Mouse (Mus musculus): ENCODE results near the gene Acta2. TPM values are rescaled to one million over a fixed set of nuclear protein-coding genes. Genes with fewer than 3 reads are reported as not detected.
A peak's percentile ranks its signal among the peaks of the same experiment; 100 is the strongest.

The Acta2 gene
- polyA plus RNA-seq, 1 experiment from 2014 or later = 31.5 TPM

DNA sequence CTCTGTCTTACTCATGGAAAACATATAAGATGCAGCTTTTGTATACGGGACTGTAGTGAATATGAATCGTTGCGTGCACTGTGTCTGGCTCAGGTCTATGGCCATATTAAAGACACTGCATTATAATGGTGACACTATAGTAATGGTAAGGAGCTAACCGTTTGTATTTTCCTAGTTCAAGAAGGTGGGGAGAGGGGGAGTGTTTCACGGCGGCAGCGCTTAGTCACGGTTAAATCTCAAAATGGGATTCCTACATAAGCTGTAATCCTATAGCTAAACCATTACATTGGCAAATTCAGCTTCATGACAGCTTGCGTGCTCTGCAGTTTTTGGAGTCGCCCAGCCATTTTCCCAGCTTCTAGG lies 63.8 kb downstream of the Acta2 start:
- H3K9ac ChIP-seq (ENCODE audit: low read length) = no peak overlapping the region; the same call in 1 of the 2 replicates
- DNase-seq (ENCODE audit: low spot score, missing footprints) (no peak), ATAC-seq (ENCODE audit: low FRiP score) (peak; percentile 58)
- H3K9me3 ChIP-seq (ENCODE audit: control insufficient read depth, low read length) = no peaks in the 10 kb centered on the region
- H3K27ac ChIP-seq (ENCODE audit: low read depth, low read length) = no peak overlapping the region
- H3K4me1 ChIP-seq (ENCODE audit: control insufficient read depth, insufficient read depth, low read length) = peaks cover 9% of the 10 kb centered on the region
- 12% methylated on average over 10 of the region's 10 CpGs for WGBS
- no peaks in the 10 kb centered on the region for H3K36me3 ChIP-seq (ENCODE audit: control insufficient read depth, insufficient read depth, low read length)
- H3K4me3 ChIP-seq (ENCODE audit: low read depth, low read length) = peak overlapping the region; percentile 57
- peak overlapping the region; percentile 96 for H3K4me2 ChIP-seq
- H3K27me3 ChIP-seq (ENCODE audit: control insufficient read depth, insufficient read depth, low read length) = peaks cover 22% of the 10 kb centered on the region

Other genes starting within 250 kb of the Acta2 start
- gene Lipk, start 247.3 kb downstream of the Acta2 start, polyA plus RNA-seq (2014; fragmentation: Nextera tagmentation; extraction: Ambion mirVana) = not detected in 2 replicates
- not detected in 2 replicates for gene Lipn, start 188.2 kb downstream of the Acta2 start, polyA plus RNA-seq (2014; fragmentation: Nextera tagmentation; extraction: Ambion mirVana)
- gene Lipm, start 154.7 kb downstream of the Acta2 start, polyA plus RNA-seq (2014; fragmentation: Nextera tagmentation; extraction: Ambion mirVana) = not detected in 2 replicates
- gene Ankrd22, start 89.5 kb downstream of the Acta2 start, polyA plus RNA-seq (2014; fragmentation: Nextera tagmentation; extraction: Ambion mirVana) = not detected in 2 replicates
- 1.6 and 1.9 TPM in 2 replicates for gene Stambpl1, start 63.4 kb downstream of the Acta2 start, polyA plus RNA-seq (2014; fragmentation: Nextera tagmentation; extraction: Ambion mirVana)
- 0.36 and 0.81 TPM in 2 replicates for gene Fas, start 35.1 kb upstream of the Acta2 start, polyA plus RNA-seq (2014; fragmentation: Nextera tagmentation; extraction: Ambion mirVana)
- gene Ch25h, start 219.6 kb upstream of the Acta2 start, polyA plus RNA-seq (2014; fragmentation: Nextera tagmentation; extraction: Ambion mirVana) = 0.61 and 0.66 TPM in 2 replicates

Measured in midbrain, embryonic 11.5 days (tissue).